Mouse (Mus musculus): Measurements from ENCODE around the gene Gdpd2.

The Gdpd2 gene

GRCm38 (mm10) chrX:100777655-100778234 lies 48.1 kb downstream of the Gdpd2 start:
- DNase-seq: no peak

- DNase-seq: no peak
These were observed 48.7 kb downstream of the Gdpd2 start for GRCm38 (mm10) chrX:100778397-100778796.
